Mouse (Mus musculus) adrenal gland, postnatal 10 days (tissue): ENCODE results near the gene Pde4d. TPM values are rescaled to one million over a fixed set of nuclear protein-coding genes. Genes with fewer than 3 reads are reported as not detected.
A peak's percentile ranks its signal among the peaks of the same experiment; 100 is the strongest.

Experiments
- DNase-seq: peaks from one replicate; pipeline ENCODE4 v3.0.0; 2021; ENCODE audit warnings: mixed read lengths
- long read RNA-seq, 2 experiments: library from polyadenylated mRNA; stranded (forward); transcript quantifications; one replicate each; pipeline ENCODE4 v2.0.0; 2021
- total RNA-seq, 2 experiments: library from RNA; stranded (reverse); gene quantifications; 2 replicates each; pipeline ENCODE4 v1.2.3; 2021

The Pde4d gene
- 100 to 1,000 TPM in 1 of 2 experiments, 10 to 100 TPM in 1; 70.3 to 101 TPM for total RNA-seq
- long read RNA-seq, experiment 1, full-length matches to known transcripts, result 35 of 56 reads
- long read RNA-seq, experiment 1, partial matches to known transcripts, result 4 of 56 reads
- long read RNA-seq, experiment 1, other reads (novel, unspliced or antisense), result 17 of 56 reads
- long read RNA-seq, experiment 2, full-length matches to known transcripts, result 6 of 12 reads
- long read RNA-seq, experiment 2, partial matches to known transcripts, result 0 of 12 reads
- long read RNA-seq, experiment 2, other reads (novel, unspliced or antisense), result 6 of 12 reads

GRCm38 (mm10) chr13:108449116-108450097 is at the start of gene Pde4d:
Gene Pde4d (plus strand): TSS chr13:108449948.
- no peak for DNase-seq

GRCm38 (mm10) chr13:108403197-108403596 is 46.6 kb upstream of the Pde4d start:
- no peak for DNase-seq

DNA sequence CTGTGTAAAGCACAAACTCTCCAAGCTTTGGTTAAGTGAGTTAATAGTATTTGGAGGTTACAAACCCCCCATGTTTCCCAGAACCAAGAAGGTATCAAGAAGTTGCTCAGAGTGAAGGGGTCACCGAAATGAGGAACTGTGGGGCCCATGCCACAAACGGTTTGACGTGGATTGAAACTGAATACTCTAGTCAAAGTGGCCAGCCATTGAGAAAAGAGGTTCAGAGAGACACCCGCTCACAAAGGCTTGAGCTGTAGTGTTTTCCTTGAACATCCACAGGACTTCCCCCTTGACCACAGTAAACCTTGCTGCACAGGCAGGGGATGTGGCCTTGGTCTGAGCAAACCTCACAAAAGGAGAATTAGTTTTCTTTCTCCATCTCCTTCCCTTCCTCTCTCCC is 45.4 kb upstream of the Pde4d start:
- DNase-seq, result no peak

DNA sequence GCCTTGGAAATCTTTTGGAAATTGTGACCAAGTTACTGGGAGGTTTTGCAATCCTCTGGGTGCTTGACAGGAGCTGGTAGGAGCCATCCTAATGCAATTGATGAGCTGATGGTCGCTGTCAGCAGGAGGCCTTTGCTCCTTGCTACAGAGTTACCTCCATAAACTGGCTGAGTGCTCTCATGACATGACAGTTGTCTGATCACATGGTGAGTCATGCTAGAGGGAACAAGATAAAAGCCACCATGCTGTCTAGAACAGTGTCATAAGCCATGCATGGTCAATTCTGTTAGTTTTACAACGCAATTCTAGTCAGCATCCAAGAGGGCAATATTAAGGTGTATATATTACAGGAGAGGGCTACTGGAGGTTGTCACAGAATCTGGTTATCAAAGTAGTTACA is 34.3 kb upstream of the Pde4d start:
- DNase-seq, result no peak

DNA sequence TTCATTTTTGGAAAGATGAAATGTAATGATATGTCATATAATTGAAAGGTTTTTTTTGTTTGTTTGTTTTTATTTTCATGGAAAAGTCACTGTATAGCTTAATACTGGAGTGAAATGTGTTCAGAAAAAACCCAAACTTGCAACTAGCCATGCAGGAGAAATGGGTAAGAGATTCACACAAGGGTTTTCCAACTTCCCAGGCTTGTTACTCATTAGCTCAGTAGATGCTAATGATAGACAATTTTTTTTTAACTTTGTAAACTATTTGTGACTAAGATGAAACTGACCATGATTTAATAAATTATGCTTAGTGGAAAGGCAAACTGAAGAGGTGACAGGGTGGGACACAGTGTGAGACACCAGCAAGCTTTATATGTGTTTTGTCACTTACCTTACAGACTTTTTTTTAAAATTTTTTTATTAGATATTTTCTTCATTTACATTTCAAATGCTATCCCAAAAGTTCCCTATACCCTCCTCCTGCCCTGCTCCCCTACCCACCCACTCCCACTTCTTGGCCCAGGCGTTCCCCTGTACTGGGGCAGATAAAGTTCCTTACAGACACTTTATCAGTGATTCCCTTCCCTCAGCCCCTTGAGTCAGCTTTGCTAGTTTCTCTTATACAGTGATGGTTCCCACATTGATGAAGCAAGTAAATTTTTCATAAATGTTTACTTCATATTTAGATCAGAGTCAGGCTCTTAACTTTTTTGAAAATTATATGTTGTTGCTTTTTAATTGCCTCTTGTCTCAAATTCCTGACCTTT is 30.8 kb upstream of the Pde4d start:
- DNase-seq, result no peak

DNA sequence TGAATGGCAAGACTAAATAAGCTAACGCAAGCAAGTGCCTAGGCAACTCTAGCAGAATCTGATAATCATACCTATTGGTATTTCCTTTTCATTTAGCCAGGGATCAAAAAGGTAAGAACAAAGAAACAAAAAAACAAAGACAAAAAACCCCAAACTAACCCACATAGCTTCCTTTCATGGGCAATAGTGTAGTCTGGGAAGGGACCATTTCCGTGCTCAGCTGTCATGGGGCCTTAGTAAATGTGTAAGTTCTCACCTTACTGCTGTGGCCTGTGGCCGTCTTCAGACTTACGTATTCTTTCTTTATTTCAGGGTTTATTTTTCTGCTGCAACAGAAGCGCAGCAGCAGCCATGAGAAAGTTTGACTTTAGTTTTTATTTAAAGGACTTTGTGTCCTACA is 23.4 kb upstream of the Pde4d start:
- DNase-seq, result no peak

DNA sequence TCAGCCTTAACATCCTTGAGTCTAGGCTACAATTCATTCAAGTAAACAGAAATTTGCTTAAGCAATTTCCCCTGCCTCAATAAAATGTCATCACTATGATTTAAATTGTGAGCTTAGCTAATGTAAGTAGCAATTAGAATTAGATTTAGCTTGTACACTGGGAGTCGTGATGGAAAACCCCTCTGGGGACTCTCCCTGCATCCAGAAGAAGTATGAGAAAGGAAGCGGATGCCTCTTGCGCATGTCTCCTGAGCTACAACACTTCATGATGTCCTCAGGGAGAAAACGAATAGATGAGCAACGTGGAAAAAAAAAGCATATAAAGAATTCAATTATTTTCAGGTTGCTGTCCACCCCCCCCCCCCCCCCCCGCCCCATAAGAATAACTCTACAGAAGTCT is 20.9 kb upstream of the Pde4d start:
- no peak for DNase-seq

- DNase-seq, result no peak
Measured at GRCm38 (mm10) chr13:108429623-108430022, 20.1 kb upstream of the Pde4d start.

DNA sequence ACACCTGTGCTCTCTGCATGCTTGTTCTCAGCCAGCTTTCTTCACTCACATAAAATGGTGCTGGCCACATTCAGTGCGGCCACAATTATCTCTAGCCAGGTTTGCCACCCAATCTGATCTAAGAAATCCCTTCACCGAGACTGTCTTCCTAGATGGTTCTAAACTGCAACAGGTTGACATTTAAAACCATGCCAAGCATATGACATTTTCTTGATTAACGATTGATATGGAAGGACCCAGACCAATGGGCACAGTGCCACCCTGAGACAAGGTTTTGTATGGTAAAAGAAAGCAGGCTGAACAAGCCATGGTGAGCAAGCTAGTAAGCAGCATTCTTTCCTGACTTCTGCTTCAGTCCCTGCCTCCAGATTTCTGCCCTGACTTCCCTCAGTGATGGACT is 18.0 kb upstream of the Pde4d start:
- peak; percentile 11 for DNase-seq

DNA sequence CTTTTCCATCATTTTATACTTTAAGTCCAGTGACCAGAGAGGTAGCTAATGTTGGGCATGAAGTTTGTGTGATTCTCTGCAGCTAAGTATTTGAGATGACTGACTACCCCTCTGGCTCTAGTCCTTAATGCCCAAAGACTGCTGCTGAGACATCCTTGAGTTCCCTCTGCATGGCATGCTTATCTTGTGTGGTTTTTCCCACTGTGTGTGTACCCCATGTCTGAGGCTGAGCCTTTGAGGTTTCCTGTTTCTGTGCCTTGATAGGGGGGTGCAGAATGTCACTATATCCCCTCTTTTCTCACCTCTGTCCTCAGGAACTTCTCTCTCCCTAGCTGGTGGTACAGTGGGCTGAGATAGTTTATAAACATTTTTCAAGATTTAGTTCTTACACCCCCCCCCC is 14.1 kb upstream of the Pde4d start:
- DNase-seq, result no peak

GRCm38 (mm10) chr13:108437424-108437823 is 12.3 kb upstream of the Pde4d start:
- no peak for DNase-seq

- DNase-seq, result no peak
Measured at GRCm38 (mm10) chr13:108439012-108439411, 10.7 kb upstream of the Pde4d start.

GRCm38 (mm10) chr13:108448348-108448931 is 1.3 kb upstream of the Pde4d start:
- DNase-seq, result no peak

DNA sequence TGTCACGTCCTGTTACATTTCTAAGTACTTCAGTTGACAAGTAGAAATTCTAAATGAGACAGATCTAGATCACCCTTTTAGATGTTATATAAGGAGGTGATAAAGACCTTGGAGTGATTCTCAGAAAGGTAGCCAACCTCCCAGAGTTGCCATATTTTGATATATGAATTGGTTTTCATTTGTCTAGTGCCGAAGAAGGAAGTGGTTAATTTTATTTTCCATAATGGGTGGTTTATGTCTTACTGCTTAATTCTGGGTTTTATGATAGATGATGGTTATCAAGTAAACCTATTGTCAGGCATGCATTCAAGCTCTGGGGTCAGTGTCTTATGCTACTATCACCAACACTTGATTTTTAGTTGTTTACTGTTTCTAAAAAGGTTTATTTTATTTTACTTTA is 1.4 kb downstream of the Pde4d start:
- DNase-seq, result no peak

GRCm38 (mm10) chr13:108453064-108453919 is 3.5 kb downstream of the Pde4d start:
- no peak for DNase-seq

DNA sequence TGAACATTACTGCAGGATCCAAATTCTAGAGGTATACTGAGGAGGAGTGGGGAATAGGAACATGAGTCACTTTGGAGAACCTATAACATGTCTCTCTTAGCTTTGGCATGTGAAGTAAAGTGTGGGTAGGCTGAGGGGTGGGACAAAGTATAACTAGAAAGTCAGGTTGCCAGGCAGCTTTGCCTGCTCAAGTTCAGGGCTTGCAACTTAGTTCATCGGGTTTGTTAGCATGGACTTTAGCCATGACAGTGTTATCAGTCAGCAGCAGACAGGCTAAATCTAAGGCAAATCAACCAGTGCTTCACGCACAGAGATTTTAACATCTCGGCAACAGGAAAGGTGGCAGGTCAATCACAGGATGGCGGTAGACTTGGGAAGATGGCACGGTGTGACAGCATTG is 12.8 kb downstream of the Pde4d start:
- no peak for DNase-seq

DNA sequence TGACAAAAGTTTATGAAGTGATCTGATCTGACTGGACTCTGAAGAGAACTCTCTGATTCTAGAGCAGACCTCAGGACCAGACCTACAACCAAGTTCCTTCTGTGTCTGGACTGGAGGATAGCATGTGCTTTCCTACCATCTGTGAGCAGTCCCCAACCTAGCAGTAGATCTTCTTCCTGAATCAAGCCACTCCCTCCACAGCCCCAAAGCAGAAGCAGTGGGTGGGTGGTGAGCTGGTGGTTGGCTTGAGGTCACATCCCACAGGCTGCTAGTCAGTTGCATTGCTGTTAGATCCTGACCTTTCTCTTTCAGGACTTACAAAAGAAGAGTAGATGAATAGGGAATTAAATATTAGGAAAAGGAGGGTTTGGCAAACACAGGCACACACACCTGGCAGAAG is 16.0 kb downstream of the Pde4d start:
- no peak for DNase-seq

DNA sequence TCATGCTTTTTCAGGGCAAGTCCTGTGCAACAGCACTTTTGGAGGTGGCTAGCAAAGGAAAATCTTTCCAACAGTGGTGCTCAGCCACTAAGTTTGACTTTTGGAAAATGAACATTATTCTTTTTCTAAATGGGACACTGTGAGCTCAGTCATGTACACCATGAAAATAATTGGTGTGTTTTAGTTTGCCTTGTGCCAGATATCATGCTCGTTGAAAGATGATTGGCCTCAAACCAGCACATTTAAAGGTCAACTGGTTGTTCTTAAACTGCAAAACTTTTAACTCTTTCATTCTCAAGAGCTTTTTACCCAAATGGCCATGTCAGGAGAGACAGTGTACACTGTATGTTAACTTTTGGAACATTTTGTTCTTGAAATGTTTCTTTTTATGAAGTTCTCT is 17.3 kb downstream of the Pde4d start:
- no peak for DNase-seq

- no peak for DNase-seq
Measured at GRCm38 (mm10) chr13:108480451-108480850, 30.7 kb downstream of the Pde4d start.

DNA sequence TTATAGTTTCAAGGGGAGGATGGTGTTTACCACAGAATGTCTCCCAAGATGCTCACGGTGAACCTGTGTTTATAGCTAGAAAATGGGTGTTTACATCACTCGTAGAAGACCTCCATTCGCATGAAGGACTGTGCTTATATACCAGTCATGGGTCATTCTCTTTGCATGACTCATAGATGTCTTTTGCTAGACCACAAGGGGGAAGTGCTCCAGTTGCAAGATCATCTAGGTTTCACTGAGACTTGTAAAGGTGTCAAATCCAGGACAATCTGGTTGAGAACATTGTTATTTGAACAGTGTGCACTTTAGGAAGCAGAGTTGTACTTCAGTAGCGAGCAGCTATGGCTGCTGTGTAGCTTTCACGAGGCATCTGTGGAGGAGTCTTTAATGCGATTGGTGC is 35.3 kb downstream of the Pde4d start:
- no peak for DNase-seq

GRCm38 (mm10) chr13:108487066-108487465 is 37.3 kb downstream of the Pde4d start:
- no peak for DNase-seq
